Mouse (Mus musculus) MEL (cell line): Measurements from ENCODE around the gene Agxt. TPM values are rescaled to one million over a fixed set of nuclear protein-coding genes. Genes with fewer than 3 reads are reported as not detected.

ENCODE experiments used
- DNase-seq: peaks from one replicate; pipeline ENCODE4 v3.0.0; 2011; ENCODE audit warnings: low read depth, low spot score
- H3K27ac ChIP-seq: 2 replicates; pipeline ENCODE4 v1.5.1; 2012; ENCODE audit warnings: low read depth, mild to moderate bottlenecking, control low read depth, low read length, moderate library complexity; ENCODE audit not compliant: control insufficient read depth
- H3K27me3 ChIP-seq, 2 experiments: fragments of 150-350 bp in 1 of 2; sonication (generic) in 1 of 2; 2 replicates each; pipeline ENCODE4 v1.6.1; 2012; ENCODE audit warnings: low read length in 2 of 2, mild to moderate bottlenecking in 2 of 2, improper control_type of control experiment in 1 of 2, moderate library complexity in 1 of 2; ENCODE audit not compliant: insufficient read depth in 2 of 2, control insufficient read depth in 1 of 2
- H3K36me3 ChIP-seq, 2 experiments: 2 replicates each; pipeline ENCODE4 v1.6.1; 2012 to 2014; ENCODE audit warnings: low read length in 2 of 2, improper control_type of control experiment in 1 of 2, inconsistent platforms in 1 of 2, mild to moderate bottlenecking in 1 of 2; ENCODE audit not compliant: insufficient read depth in 2 of 2, control insufficient read depth in 1 of 2
- H3K4me1 ChIP-seq, 2 experiments: fragments of 150-350 bp in 1 of 2; sonication (generic) in 1 of 2; 2 replicates each; pipeline ENCODE4 v1.6.1; 2012; ENCODE audit warnings: low read length in 2 of 2, improper control_type of control experiment in 1 of 2, mild to moderate bottlenecking in 1 of 2; ENCODE audit not compliant: insufficient read depth in 2 of 2, control insufficient read depth in 1 of 2
- H3K4me3 ChIP-seq, 2 experiments: fragments of 150-350 bp in 1 of 2; sonication (generic) in 1 of 2; 2 replicates each; pipeline ENCODE4 v1.5.1; 2012; ENCODE audit warnings: low read depth in 2 of 2, low read length in 2 of 2, mild to moderate bottlenecking in 2 of 2, moderate library complexity in 2 of 2, control low read depth in 1 of 2, improper control_type of control experiment in 1 of 2; ENCODE audit not compliant: control insufficient read depth in 1 of 2, insufficient read depth in 1 of 2
- H3K79me2 ChIP-seq: 2 replicates; pipeline ENCODE4 v1.6.1; 2012; ENCODE audit warnings: mild to moderate bottlenecking, low read length, moderate library complexity; ENCODE audit not compliant: control insufficient read depth, poor library complexity, insufficient read depth
- H3K9ac ChIP-seq: 2 replicates; pipeline ENCODE4 v1.6.1; 2012; ENCODE audit warnings: low read depth, mild to moderate bottlenecking, control low read depth, low read length, moderate library complexity; ENCODE audit not compliant: control insufficient read depth, poor library complexity, severe bottlenecking
- H3K9me3 ChIP-seq: fragments of 150-350 bp; sonication (generic); replicated peaks from 2 replicates; pipeline ENCODE4 v1.6.1; 2012; ENCODE audit warnings: mild to moderate bottlenecking, low read length, improper control_type of control experiment, moderate library complexity; ENCODE audit not compliant: insufficient read depth
- BHLHE40 ChIP-seq: IDR thresholded peaks from 2 replicates; pipeline ENCODE4 v1.6.1; 2012; ENCODE audit warnings: low read depth, mild to moderate bottlenecking, inconsistent platforms, low read length, improper control_type of control experiment, borderline replicate concordance
- CHD1 ChIP-seq: IDR thresholded peaks from 2 replicates; pipeline ENCODE4 v1.6.1; 2012; ENCODE audit warnings: low read depth, mild to moderate bottlenecking, inconsistent platforms, low read length, improper control_type of control experiment
- CHD2 ChIP-seq: IDR thresholded peaks from 2 replicates; pipeline ENCODE4 v1.6.1; 2011; ENCODE audit warnings: low read length, improper control_type of control experiment
- E2F4 ChIP-seq: IDR thresholded peaks from 2 replicates; pipeline ENCODE4 v1.6.1; 2011; ENCODE audit warnings: low read depth, low read length, improper control_type of control experiment, borderline replicate concordance
- EP300 ChIP-seq, 2 experiments: IDR thresholded peaks; 2 replicates each; pipeline ENCODE4 v1.6.1; 2011; ENCODE audit warnings: improper control_type of control experiment in 2 of 2, low read length in 2 of 2, low read depth in 1 of 2, mild to moderate bottlenecking in 1 of 2
- ETS1 ChIP-seq: IDR thresholded peaks from 2 replicates; pipeline ENCODE4 v1.6.1; 2012; ENCODE audit warnings: low read depth, mild to moderate bottlenecking, inconsistent platforms, low read length, improper control_type of control experiment, moderate library complexity
- KAT2A ChIP-seq: conservative IDR thresholded peaks from 2 replicates; pipeline ENCODE4 v1.6.1; 2012; ENCODE audit warnings: low read depth, low read length, improper control_type of control experiment, inconsistent platforms
- MAFK ChIP-seq: IDR thresholded peaks from 2 replicates; pipeline ENCODE4 v1.6.1; 2011; ENCODE audit warnings: low read depth, mild to moderate bottlenecking, low read length, improper control_type of control experiment, borderline replicate concordance
- MAX ChIP-seq: IDR thresholded peaks from 2 replicates; pipeline ENCODE4 v1.6.1; 2011; ENCODE audit warnings: low read length, improper control_type of control experiment
- MAZ ChIP-seq: IDR thresholded peaks from 2 replicates; pipeline ENCODE4 v1.6.1; 2012; ENCODE audit warnings: low read depth, mild to moderate bottlenecking, inconsistent platforms, low read length, improper control_type of control experiment
- MEF2A ChIP-seq: IDR thresholded peaks from 2 replicates; pipeline ENCODE4 v1.6.1; 2014; ENCODE audit warnings: low read depth, mild to moderate bottlenecking, inconsistent platforms, low read length, improper control_type of control experiment; ENCODE audit not compliant: poor library complexity, insufficient replicate concordance, severe bottlenecking; ENCODE audit errors: extremely low read depth
- MYC ChIP-seq: IDR thresholded peaks from 2 replicates; pipeline ENCODE4 v1.6.1; 2011; ENCODE audit warnings: low read depth, mild to moderate bottlenecking, low read length, improper control_type of control experiment, moderate library complexity
- NRF1 ChIP-seq: IDR thresholded peaks from 2 replicates; pipeline ENCODE4 v1.6.1; 2014; ENCODE audit warnings: low read depth, mild to moderate bottlenecking, inconsistent platforms, low read length, improper control_type of control experiment, moderate library complexity; ENCODE audit not compliant: poor library complexity, insufficient read depth, severe bottlenecking
- POLR2A ChIP-seq, 2 experiments: IDR thresholded peaks; 2 replicates each; pipeline ENCODE4 v1.6.1; 2011 to 2012; ENCODE audit warnings: low read length in 2 of 2, mild to moderate bottlenecking in 2 of 2, control low read depth in 1 of 2, improper control_type of control experiment in 1 of 2, low read depth in 1 of 2, moderate library complexity in 1 of 2; ENCODE audit not compliant: control insufficient read depth in 1 of 2, insufficient read depth in 1 of 2, poor library complexity in 1 of 2
- POLR2AphosphoS2 ChIP-seq: IDR thresholded peaks from 2 replicates; pipeline ENCODE4 v1.6.1; 2011; ENCODE audit warnings: low read length, improper control_type of control experiment
- POLR2AphosphoS5 ChIP-seq: IDR thresholded peaks from 2 replicates; pipeline ENCODE4 v1.6.1; 2012; ENCODE audit warnings: low read depth, borderline replicate concordance, mild to moderate bottlenecking, inconsistent platforms, low read length, moderate library complexity, mixed read lengths
- TAL1 ChIP-seq: IDR thresholded peaks from 2 replicates; pipeline ENCODE4 v1.6.1; 2012; ENCODE audit warnings: mild to moderate bottlenecking, inconsistent platforms, low read length, moderate library complexity, mixed read lengths
- UBTF ChIP-seq: IDR thresholded peaks from 2 replicates; pipeline ENCODE4 v1.6.1; 2012; ENCODE audit warnings: low read depth, mild to moderate bottlenecking, inconsistent platforms, low read length, improper control_type of control experiment, moderate library complexity, borderline replicate concordance; ENCODE audit not compliant: insufficient read depth
- USF2 ChIP-seq, 2 experiments: IDR thresholded peaks; 2 replicates each; pipeline ENCODE4 v1.6.1; 2011 to 2012; ENCODE audit warnings: improper control_type of control experiment in 2 of 2, low read length in 2 of 2, borderline replicate concordance in 1 of 2, inconsistent platforms in 1 of 2, low read depth in 1 of 2, mild to moderate bottlenecking in 1 of 2; ENCODE audit not compliant: insufficient read depth in 1 of 2
- ZC3H11A ChIP-seq: IDR thresholded peaks from 2 replicates; pipeline ENCODE4 v1.6.1; 2012; ENCODE audit warnings: low read depth, mild to moderate bottlenecking, inconsistent platforms, low read length, improper control_type of control experiment
- ZKSCAN1 ChIP-seq: IDR thresholded peaks from 2 replicates; pipeline ENCODE4 v1.6.1; 2012; ENCODE audit warnings: low read depth, mild to moderate bottlenecking, inconsistent platforms, low read length, improper control_type of control experiment, moderate library complexity
- ZNF384 ChIP-seq: IDR thresholded peaks from 2 replicates; pipeline ENCODE4 v1.6.1; 2012; ENCODE audit warnings: low read depth, mild to moderate bottlenecking, inconsistent platforms, low read length, improper control_type of control experiment
- polyA plus RNA-seq, 2 experiments: library from polyadenylated mRNA; stranded (reverse) in 1 of 2; unstranded in 1 of 2; fragments of >175 nt in 1 of 2; fragments of >200 nt in 1 of 2; gene quantifications; 2 replicates each; pipeline versions ENCODE4 v1.2.1 to v1.2.4; 2012; ENCODE audit warnings: low replicate concordance in 2 of 2, low read depth in 1 of 2; ENCODE audit not compliant: insufficient read length in 2 of 2, insufficient read depth in 1 of 2, missing spikeins in 1 of 2
- total RNA-seq: library from RNA; depleted of rRNA; stranded (reverse); fragments of 300-350 nt; gene quantifications from 2 replicates; pipeline ENCODE4 v1.2.3, GENCODE M21; 2012

Agxt gene
- total and polyA plus RNA-seq, 3 experiments = not detected

GRCm38 (mm10) chr1:93168295-93168775, 33.3 kb downstream of the Agxt start, which contains the start of gene Crocc2:
Crocc2 (plus strand) TSS chr1:93168725.
- DNase-seq = no peak
- Histone ChIP-seq H3K27me3 (no peaks in the 10 kb centered on the region), H3K27ac (no peak within 1 kb of the TSS), H3K4me3 (no peak within 1 kb of the TSS), H3K9me3 (no peaks in the 10 kb centered on the region), H3K4me1 (no peaks in the 10 kb centered on the region), H3K36me3 (no peaks in the 10 kb centered on the region), H3K9ac (no peak within 1 kb of the TSS), H3K79me2 (no peaks in the 10 kb centered on the region)
- no peak for TF ChIP-seq KAT2A
- TF ChIP-seq MEF2A = no peak
- TF ChIP-seq ETS1 = no peak
- TF ChIP-seq USF2 (IDR thresholded peaks at IDR 0.05; ENCODE audit: borderline replicate concordance in 1 of 2, insufficient read depth in 1 of 2, low read depth in 1 of 2, low read length in 2 of 2) = no peak
- TF ChIP-seq CHD2 = no peak
- no peak for TF ChIP-seq MAZ
- no peak for TF ChIP-seq ZC3H11A
- TF ChIP-seq E2F4 = no peak
- no peak for TF ChIP-seq POLR2AphosphoS2
- TF ChIP-seq ZNF384 = no peak
- no peak for TF ChIP-seq MAFK
- no peak for TF ChIP-seq TAL1
- TF ChIP-seq POLR2AphosphoS5 = no peak
- TF ChIP-seq POLR2A (IDR thresholded peaks at IDR 0.05; ENCODE audit: control insufficient read depth in 1 of 2, insufficient read depth in 1 of 2, low read depth in 1 of 2, low read length in 2 of 2, poor library complexity in 1 of 2) = no peak
- TF ChIP-seq ZKSCAN1 = no peak
- no peak for TF ChIP-seq MAX

- Histone ChIP-seq H3K4me1 (no peaks in the 10 kb centered on the region), H3K79me2 (no peaks in the 10 kb centered on the region), H3K4me3 (no peak overlapping the region), H3K27me3 (no peaks in the 10 kb centered on the region), H3K9me3 (no peaks in the 10 kb centered on the region), H3K27ac (no peak overlapping the region), H3K36me3 (no peaks in the 10 kb centered on the region), H3K9ac (no peak overlapping the region)
- TF ChIP-seq CHD1 (no peak), NRF1 (no peak), EP300 (IDR thresholded peaks at IDR 0.05; ENCODE audit: low read depth in 1 of 2, low read length in 2 of 2) (no peak), MAZ (no peak), BHLHE40 (no peak), POLR2AphosphoS2 (no peak), MYC (no peak), UBTF (no peak)
- DNase-seq = no peak
Observed at GRCm38 (mm10) chr1:93173665-93174064, 38.6 kb downstream of the Agxt start.
